Mouse (Mus musculus) adrenal gland, postnatal 0 days (tissue): Measurements from ENCODE around the gene Zfp286. TPM values are rescaled to one million over a fixed set of nuclear protein-coding genes. Genes with fewer than 3 reads are reported as not detected.

ENCODE experiments used
- polyA plus RNA-seq: library from polyadenylated mRNA; unstranded; fragments of >200 nt; fragmentation: Nextera tagmentation; extraction: Ambion mirVana; gene quantifications from 2 replicates; pipeline ENCODE4 v1.2.1, GENCODE M21; 2015

The Zfp286 gene
- polyA plus RNA-seq = 10.7 and 15.0 TPM in 2 replicates

DNA sequence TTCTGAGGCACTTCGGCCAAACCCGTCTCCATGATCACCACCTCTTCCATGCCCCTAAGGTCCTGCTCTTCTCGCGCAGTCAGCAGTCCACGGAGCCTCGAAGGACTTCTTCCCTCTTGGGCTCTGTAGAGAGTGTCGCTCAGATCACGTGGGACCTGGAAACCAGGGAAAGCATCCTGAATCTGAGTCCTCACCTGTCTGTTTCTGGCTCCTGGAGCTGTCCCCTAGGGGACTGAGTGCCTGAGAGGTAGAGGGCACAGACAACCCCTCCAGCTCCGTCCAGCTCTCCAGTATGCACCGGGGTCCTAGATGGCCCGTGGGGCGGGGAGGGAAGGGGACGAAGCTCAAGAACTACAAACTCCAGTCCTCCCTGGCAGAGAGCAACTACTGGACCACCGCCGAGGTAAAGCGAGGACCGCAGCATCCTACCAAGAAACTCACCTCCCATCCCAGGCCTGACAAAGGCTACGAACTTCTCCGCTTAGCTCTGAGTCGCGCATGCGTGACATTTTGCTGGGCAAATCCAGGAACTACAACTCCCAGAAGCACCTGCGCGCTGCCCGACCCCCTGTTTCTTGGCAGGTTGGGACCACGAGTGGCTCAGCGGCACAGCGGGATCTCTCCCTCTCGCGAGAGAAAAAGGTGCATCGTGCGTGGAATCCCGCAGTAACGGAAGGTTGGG is at the start of gene Zfp286:
Gene Zfp286 (minus strand): TSS at position 528 of the 682 bp plus-strand sequence.

GRCm38 (mm10) chr11:62820059-62820541 is 30.8 kb upstream of the Zfp286 start, which contains the start of gene Trim16:
Gene Trim16, plus strand, starts transcription at chr11:62820231.

DNA sequence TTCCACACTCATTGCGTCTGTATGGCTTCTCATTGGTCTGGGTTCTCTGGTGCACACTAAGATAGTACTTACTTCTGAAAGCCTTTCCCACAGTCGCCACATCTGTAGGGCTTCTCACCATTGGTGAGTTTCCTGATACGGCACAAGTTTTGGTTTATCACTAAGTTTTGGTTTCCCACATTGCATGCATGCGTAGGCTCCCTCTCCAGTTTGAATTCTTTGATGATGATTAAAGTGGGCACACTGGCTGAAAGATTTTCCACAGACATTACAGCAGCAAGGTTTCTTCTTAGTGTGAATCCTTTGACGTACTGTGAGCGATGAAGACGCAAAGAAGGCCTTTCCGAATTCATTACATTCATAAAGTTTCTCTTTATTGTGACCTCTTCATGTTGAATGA is 36.5 kb downstream of the Zfp286 start, which contains the start of gene Gm10428:
Gene Gm10428 (plus strand): TSS at position 321 of the 400 bp plus-strand sequence.

GRCm38 (mm10) chr11:62731311-62732021 is 57.8 kb downstream of the Zfp286 start, which contains the start of gene Zfp287:
Gene Zfp287, minus strand, starts transcription at chr11:62731905.

Other genes starting within 250 kb of the Zfp286 start
- gene Ubb, start 238.3 kb downstream of the Zfp286 start, polyA plus RNA-seq = 3,210 and 3,227 TPM in 2 replicates
- gene Trpv2, start 215.0 kb downstream of the Zfp286 start, polyA plus RNA-seq = 4.6 and 7.4 TPM in 2 replicates
- gene Lrrc75a, start 140.9 kb downstream of the Zfp286 start, polyA plus RNA-seq = 21.6 and 33.8 TPM in 2 replicates
- gene Mmgt2, start 140.8 kb downstream of the Zfp286 start, polyA plus RNA-seq = 52.9 and 78.6 TPM in 2 replicates
- gene Zfp287, start 57.6 kb downstream of the Zfp286 start, polyA plus RNA-seq = 5.1 and 5.4 TPM in 2 replicates
- gene Gm10428, start 36.4 kb downstream of the Zfp286 start, polyA plus RNA-seq = not detected in 2 replicates
- gene Trim16, start 30.8 kb upstream of the Zfp286 start, polyA plus RNA-seq = 6.3 and 6.9 TPM in 2 replicates
- 0.57 and 0.65 TPM in 2 replicates for gene Fbxw10, start 57.6 kb upstream of the Zfp286 start, polyA plus RNA-seq
- 89.6 and 109 TPM in 2 replicates for gene Tvp23b, start 90.0 kb upstream of the Zfp286 start, polyA plus RNA-seq
- gene Cdrt4, start 161.7 kb upstream of the Zfp286 start, polyA plus RNA-seq = 0.51 and 0.60 TPM in 2 replicates